Mouse (Mus musculus) bone marrow macrophage, adult 2 months (primary cell): Measurements from ENCODE around the gene Mrps21.

ENCODE experiments used
- CTCF ChIP-seq: IDR thresholded peaks from 2 replicates; pipeline ENCODE4 v1.5.1; 2012; ENCODE audit warnings: low read depth, mild to moderate bottlenecking, low read length, moderate library complexity
- POLR2A ChIP-seq: IDR thresholded peaks from 2 replicates; pipeline ENCODE4 v1.6.1; 2012; ENCODE audit warnings: mild to moderate bottlenecking, low read depth, low read length, borderline replicate concordance

DNA sequence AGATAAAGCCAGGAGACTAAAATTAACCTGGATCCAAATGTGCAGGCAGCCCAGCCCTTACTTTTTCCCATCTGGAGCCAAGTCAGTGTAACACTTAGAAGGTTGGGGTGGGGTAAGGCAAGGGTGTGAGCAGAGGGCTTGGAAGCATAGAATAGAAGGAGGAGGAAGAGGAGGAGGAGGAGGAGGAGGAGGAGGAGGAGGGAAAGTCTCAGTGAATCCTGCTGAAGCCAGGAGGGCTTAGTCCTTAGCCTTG is 31.0 kb upstream of the Mrps21 start:
- TF ChIP-seq POLR2A (no peak), CTCF (no peak)
